Mouse (Mus musculus) kidney, adult 2 months (tissue): ENCODE results near the gene Gm5105.

Source experiments
- CTCF ChIP-seq: fragments of 200-500 bp; conservative IDR thresholded peaks from 2 replicates; pipeline ENCODE4 v1.5.1; 2011; ENCODE audit warnings: low read depth, mild to moderate bottlenecking, control low read depth, low read length, moderate library complexity, mixed read lengths; ENCODE audit not compliant: insufficient read depth, insufficient read length
- POLR2A ChIP-seq: fragments of 200-500 bp; IDR thresholded peaks from one replicate; pipeline ENCODE4 v1.6.1; 2011; ENCODE audit warnings: low read depth, low read length, control low read depth

- TF ChIP-seq CTCF: no peak
- no peak for TF ChIP-seq POLR2A
Observed at GRCm38 (mm10) chr3:138014725-138015124, 52.5 kb downstream of the Gm5105 start.
